Mouse (Mus musculus) embryo, embryonic 10 days (tissue): ENCODE measurements around the gene Mtor.
A peak's percentile ranks its signal among the peaks of the same experiment; 100 is the strongest.

Experiments used
- DNase-seq: peaks from one replicate; pipeline ENCODE4 v3.0.0-alpha.2; 2015; ENCODE audit warnings: low spot score

Mtor gene

GRCm38 (mm10) chr4:148532516-148532915 is 84.1 kb downstream of the Mtor start:
- no peak for DNase-seq

GRCm38 (mm10) chr4:148533613-148534328 is 85.4 kb downstream of the Mtor start:
- no peak for DNase-seq

DNA sequence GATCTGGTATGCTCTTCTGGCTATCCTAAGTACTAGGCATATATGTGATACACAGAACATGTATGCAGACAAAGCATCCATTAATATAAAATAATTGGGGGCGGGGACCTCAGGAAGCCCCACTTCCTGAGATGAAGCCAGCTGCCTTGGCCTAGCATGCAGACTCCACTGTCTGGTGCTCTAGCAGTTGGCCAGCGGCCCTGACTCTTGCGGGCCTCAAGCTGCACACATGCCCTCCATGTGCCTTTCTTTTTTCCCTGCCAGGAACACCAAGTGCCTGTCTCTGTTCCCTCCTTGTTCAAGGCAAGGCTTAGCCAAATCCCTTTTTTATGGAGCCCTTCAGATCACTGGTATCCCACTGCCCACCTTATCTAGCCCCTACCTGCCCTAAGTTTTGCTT is 87.5 kb downstream of the Mtor start:
- DNase-seq: no peak

DNA sequence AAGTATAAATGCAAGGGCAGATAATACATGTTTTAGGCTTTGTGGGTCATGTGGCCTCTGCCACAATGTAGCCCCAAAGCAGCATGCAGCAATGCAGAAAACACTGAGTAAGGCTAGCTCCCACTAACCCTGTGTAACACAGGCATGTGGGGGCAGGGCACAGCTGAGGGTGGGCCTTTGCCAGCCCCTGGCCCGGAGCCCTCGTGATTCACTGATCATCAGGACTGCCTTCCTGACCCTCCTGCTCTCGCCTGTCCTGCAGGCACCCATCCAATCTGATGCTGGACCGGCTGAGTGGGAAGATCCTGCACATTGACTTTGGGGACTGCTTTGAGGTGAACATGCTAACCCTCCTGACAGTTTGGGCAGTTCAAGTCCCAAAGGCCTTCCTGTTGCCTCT is 100.7 kb downstream of the Mtor start:
- DNase-seq: no peak

DNA sequence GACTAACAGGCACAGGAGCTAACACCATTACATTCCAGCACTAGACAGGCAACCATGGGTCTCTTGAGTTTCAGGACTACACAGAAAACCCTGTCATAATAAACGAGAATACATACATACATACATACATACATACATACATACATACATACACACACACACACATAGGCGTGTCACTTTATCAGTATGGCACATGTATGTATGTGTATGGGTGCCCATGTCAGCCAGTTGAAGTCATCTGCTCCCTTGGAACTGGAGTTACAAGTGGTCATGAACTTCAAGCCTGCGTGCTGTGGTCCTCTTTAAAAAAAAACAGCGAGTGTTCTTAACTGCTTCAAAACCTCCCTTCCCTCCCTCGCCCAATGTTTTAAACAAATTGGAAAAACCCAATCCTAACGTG is 109.4 kb downstream of the Mtor start:
- no peak for DNase-seq

- DNase-seq: peak; percentile 89
Observed at GRCm38 (mm10) chr4:148558297-148559000, 110.0 kb downstream of the Mtor start, which contains the start of gene Exosc10. Gene Exosc10 (plus strand): TSS chr4:148558429.

- DNase-seq: no peak
Observed at GRCm38 (mm10) chr4:148562676-148563075, 114.3 kb downstream of the Mtor start.

GRCm38 (mm10) chr4:148563595-148563994 is 115.2 kb downstream of the Mtor start:
- DNase-seq: no peak

GRCm38 (mm10) chr4:148570138-148570537 is 121.7 kb downstream of the Mtor start:
- no peak for DNase-seq

DNA sequence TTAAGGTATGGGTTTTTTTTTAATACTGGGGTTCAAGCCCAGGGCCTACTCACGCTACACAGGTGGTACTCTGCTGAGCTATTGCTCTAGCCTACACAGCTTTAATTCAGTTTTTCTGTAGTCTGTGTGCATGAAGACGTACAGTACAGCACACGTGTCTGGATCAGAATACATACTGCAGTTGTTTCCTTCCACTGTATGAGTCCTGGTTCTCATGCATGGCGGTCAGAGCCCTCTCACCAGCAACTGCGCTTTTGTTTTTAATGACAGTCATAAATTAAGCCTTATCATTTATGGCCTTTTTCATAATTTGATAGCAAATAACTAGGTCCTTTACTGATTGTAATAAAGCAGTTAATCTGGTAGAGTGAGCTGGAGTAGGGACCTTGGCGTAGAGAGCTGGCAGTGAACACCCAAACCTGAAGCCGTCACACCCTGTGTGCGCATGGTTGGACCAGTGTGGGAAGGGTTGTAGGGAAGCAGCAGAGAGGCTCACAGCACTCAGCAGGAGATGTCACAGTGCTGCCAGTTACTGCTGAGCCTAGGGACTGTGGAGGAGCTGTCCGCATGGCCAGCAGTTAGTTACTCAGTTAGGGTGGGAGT is 122.4 kb downstream of the Mtor start:
- no peak for DNase-seq

DNA sequence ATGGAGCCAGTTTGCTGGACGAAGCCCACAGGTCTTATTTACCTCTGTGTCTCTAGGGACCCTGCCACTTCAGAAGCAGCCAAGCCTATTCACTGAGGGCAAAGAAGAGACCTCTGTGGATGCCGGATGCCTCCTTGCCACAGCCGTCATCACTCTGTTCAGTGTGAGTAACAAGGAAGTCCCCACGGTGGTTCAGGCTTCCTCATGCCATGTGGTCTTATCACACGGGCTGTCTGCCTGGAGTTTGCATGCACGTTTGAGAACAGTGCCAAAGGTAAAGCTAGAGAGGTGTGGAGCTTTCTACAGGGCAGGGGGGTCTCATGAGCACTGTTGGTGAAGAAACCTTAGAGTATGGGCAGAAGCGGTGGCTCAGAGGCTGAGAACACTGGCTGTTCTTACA is 124.8 kb downstream of the Mtor start:
- DNase-seq: no peak

DNA sequence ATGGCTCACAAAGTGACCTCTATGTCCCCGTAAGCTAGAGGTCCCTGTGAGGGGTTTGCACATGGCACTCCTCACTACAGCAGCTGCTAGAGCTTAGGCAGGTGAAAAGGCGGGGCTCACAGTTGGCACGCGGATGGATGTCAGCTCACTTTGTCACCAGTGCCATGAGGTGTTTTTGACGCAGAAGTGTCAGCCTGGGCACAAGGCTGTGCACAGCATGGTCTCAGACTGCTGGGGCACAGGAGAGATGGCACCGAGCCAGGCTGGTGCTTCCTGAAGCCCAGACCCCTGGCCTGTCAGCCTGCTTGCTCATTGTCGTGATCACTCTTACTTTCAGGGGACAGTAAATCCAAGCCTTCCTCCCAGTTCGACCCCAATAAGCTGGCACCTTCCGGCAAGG is 132.4 kb downstream of the Mtor start:
- no peak for DNase-seq

DNA sequence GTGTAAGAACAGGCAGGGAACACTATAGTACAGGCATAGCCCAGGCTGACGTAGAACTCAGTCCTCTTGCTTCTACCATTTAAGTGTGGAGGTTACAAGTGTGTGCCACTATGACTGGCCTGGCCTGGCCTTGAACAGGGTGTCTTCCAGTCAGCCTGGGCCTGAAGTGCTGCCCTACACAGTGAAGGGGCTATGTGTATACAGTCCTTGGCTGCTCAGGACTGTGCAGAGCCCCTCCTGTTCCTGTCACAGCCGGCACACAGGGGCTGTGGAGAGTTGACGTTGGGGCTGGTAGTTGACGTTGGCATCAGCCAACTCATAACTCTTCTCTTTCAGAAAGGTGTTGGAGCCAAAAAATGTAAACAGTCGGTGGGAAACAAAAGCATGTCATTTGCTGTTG is 133.0 kb downstream of the Mtor start:
- DNase-seq: no peak

GRCm38 (mm10) chr4:148583257-148583656 is 134.8 kb downstream of the Mtor start:
- DNase-seq: no peak

- no peak for DNase-seq
Observed at GRCm38 (mm10) chr4:148586648-148587047, 138.2 kb downstream of the Mtor start.

- no peak for DNase-seq
Observed at GRCm38 (mm10) chr4:148588793-148589192, 140.4 kb downstream of the Mtor start.

DNA sequence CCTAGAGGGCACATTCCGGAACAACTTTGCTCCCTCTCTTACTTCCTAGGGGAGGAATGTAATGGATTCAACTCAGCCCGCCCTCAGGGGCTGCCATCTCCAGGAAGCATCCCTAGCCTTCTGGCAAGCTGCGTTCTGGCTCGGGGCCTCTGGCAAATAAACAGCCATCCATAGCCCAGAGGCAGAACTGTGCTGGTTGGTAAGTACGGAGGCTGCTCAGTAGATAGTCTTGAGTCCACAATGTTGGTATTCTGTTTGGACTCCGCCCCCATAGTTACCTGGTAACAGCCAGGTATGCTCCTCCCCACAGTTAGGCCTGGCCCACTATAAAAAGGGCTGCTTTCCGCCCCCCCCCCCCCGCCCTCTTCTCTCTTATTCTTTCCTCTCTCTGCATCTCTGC is 141.2 kb downstream of the Mtor start:
- no peak for DNase-seq

DNA sequence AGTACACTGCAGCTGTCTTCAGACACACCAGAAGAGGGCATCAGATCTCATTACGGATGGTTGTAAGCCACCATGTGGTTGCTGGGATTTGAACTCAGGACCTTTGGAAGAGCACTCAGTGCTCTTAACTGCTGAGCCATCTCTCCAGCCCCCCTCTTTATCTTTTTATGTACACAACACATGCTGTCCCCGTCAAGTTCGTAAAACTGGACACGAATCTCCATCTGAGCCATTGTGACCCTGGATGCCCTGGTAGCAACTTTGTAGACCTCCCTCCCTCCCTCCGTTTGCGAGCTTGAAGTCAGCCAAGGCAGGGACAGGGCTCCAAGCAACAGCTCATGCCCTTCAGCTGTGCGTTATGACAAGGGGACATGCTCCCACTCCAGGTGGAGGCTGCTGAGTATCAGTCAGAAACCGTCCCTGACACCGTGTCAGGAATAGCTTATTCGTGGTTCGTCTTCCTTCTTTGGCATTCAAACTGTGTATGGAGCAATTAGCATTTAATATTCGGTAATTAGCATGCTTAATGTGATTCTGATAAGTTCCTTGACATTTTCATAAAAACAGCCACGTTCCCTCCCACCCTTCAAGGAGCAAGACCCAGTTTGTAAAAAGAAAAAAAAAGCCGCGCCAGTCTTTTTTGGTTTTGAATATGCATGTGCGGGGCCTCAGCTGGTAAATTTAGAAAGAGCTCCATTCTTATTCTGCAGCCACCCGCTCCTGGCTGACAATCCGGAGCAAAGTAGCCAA is 142.2 kb downstream of the Mtor start:
- DNase-seq: peak; percentile 66

DNA sequence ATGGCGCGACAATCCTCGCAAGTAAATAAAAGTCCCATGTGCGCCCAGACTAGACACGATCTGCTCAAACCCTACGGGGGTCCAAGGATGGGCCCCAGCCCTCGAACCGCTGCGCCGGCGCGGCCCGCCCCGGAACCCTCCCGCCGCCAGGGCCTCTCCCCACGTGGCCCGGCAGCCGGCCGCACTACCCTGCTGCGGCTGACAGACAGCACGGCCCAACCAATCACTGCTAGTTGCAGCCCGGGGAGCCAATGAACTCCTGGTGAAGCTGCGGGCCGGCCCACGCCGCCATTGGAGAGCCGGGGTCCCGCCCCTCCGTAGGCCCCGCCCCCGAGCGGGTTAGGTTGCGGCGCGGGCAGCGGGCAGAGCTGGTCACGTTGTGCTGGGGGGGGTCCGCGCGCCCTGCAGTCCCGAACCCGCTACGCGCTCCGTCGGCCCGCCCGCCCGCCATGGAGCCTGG is 142.8 kb downstream of the Mtor start, which contains the start of gene Srm:
Gene Srm (plus strand): TSS at position 333 of the 460 bp plus-strand sequence.
- peak; percentile 98 for DNase-seq

GRCm38 (mm10) chr4:148591637-148592380 is 143.4 kb downstream of the Mtor start:
- DNase-seq: peak; percentile 48

DNA sequence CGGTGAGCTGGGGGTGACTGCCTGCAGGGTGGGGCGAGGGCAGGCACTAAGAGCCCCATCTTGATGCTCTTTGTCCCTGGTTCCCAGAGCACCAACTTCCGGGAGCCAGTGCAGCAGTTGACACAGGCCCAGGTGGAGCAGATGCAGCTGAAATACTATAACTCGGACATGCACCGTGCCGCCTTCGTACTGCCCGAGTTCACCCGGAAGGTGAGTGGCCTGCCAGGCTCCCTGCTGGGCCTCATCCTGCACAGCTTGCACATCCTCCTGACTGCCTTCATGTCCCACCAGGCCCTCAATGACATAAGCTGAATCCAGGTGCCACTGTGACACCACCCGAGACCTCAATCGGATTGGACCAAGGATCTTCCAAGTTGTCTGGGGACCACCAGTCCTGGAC is 145.6 kb downstream of the Mtor start:
- DNase-seq: no peak

DNA sequence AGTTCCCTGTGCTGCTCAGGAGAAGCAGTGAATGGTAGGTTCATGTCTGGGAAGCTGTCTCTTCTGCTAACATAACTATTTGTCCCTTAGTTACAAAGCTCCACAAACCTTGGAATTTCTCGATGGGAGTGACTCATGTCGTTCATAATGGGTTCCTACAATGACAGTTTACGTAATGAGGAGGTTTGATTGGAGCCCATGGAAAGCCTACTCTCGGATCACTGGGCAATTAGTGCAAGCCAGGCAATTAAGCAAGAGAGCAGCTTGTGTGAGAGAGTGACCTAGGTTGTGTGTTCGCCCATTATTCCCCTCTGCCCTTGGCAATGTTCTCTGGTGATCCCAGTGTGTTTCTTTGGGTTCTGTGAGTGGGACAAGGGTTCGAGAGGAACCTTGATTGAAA is 147.5 kb downstream of the Mtor start:
- DNase-seq: no peak
